Mouse (Mus musculus) urinary bladder, postnatal 4 days (tissue): Measurements from ENCODE around the gene Oxt.
"Not testable (repeated sequence)": the region's sequence is repeated elsewhere in the genome, so short reads cannot be mapped to it uniquely, and the experiment has no call there.

Experiments
- DNase-seq, 2 experiments: peaks; one replicate each; pipeline ENCODE4 v3.0.0; 2021 to 2022; ENCODE audit warnings: low spot score in 2 of 2

The Oxt gene

GRCm38 (mm10) chr2:130575873-130576272, at the start of gene Oxt:
Oxt (plus strand) TSS chr2:130576173.
- DNase-seq = no peak

DNA sequence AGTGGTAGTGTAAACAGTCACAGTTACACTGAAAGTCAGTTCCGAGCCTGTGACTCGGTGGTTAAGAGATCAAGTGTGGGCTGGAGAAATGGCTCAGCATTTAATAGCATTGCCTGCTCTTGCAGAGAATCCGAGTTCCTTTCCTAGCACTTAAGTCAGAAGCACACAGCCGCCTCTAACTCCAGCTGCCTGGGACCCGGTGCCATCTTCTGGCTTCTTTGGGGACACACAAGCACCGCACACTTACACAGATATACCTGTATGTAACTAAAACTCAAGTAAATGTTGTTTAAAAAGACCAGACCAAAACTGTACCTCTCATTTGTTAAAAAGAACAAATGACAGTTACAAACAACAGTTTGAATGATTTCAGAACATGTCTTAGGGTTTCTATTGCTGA, 47.5 kb upstream of the Oxt start:
- no peak for DNase-seq

- DNase-seq = no peak
Observed at GRCm38 (mm10) chr2:130529290-130529689, 46.7 kb upstream of the Oxt start.

DNA sequence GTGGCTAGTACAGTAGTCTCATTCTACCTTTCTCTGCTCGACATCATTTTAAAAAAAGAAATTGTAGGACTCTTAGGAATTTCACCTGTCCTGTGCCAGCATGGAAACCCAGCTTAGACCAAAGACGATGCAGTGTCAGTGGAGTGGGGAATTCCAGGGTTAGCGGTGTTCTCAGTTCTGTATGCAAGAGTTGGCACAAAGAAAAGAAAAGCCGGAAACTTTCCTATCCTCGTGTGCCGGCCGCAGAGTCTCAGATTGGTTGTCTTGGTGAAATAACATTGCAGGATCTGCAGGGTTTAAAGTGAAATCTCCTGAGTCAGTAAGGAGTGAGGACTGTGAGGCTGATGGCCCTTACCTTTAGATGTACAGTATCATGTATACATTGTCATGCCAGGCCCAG, 46.0 kb upstream of the Oxt start:
- DNase-seq = no peak

- DNase-seq = no peak
Observed at GRCm38 (mm10) chr2:130532201-130532600, 43.8 kb upstream of the Oxt start.

DNA sequence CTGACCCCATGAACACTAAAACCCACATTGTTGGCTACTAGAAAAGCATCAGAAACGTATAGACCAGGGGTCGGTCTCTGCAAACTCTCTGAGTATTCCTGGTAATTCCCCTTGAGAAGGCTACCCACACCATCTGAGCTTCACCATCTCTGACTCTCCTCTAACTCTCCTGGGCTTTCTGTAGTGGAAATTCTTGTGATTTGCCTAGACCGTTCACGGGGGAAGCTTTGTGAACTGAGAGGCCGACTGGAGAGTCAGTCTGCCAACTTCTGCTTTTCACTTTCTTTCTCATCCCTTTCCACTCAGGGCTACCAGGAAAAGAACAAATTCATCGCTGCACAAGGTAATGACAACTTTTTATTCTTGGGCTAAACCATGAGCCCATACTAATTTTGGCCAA, 41.0 kb upstream of the Oxt start:
- DNase-seq = no peak

DNA sequence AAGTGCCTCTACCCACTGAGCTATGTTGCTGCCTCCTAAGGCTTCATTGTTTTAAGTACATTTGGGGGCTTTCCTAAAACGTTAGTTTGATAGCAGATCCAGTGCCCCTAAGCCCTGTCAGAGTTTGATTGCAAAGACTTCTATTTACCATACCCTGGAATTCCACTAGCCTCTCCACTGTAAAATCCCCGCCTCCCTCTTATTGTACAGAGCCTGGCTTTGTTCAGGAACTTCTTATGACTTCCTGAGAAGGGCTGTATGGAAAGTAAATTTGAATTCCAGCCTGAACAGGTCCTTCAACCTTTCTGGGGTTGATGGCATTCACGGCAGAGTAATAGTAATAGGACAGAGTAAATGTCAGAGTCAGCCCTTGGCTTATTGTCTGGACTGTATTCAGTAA, 39.1 kb upstream of the Oxt start:
- DNase-seq = no peak

DNA sequence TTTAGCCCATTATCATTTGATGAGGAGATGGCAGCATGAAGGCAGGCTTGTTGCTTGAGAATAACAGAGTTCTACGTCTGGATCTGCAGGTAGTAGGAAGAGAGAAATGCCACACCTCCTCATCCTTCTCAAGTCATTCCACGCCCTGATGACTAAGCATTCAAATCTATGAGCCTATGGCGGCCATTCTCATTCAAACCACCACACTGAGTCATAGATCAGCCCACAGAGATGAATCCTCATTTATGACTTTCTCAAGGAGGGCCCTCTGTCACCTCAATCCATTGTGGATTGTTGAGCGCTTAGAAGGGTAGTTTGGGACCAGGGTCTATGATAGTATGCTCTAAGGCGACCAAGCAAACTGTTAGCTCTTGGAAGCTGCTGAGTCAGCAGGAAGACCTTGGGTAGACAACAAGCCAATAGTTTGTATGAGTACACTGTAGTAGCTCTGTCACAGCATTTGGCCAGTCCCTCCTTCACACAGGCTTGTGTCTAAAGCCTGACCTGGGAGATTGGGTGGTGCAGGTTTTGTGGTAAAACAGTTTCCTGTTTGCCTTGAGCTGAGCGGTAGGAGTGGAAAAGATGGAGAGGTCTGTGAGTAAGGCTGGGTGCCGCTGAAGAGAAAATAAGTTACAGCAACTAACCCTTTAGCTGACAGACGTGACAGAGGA, 37.0 kb upstream of the Oxt start:
- DNase-seq = no peak

GRCm38 (mm10) chr2:130540266-130540665, 35.7 kb upstream of the Oxt start:
- DNase-seq = no peak

- DNase-seq = no peak
Observed at GRCm38 (mm10) chr2:130546957-130547356, 29.0 kb upstream of the Oxt start.

GRCm38 (mm10) chr2:130554841-130555240, 21.1 kb upstream of the Oxt start:
- no peak for DNase-seq

GRCm38 (mm10) chr2:130556292-130556691, 19.7 kb upstream of the Oxt start:
- DNase-seq = no peak

GRCm38 (mm10) chr2:130557462-130557861, 18.5 kb upstream of the Oxt start:
- no peak for DNase-seq

DNA sequence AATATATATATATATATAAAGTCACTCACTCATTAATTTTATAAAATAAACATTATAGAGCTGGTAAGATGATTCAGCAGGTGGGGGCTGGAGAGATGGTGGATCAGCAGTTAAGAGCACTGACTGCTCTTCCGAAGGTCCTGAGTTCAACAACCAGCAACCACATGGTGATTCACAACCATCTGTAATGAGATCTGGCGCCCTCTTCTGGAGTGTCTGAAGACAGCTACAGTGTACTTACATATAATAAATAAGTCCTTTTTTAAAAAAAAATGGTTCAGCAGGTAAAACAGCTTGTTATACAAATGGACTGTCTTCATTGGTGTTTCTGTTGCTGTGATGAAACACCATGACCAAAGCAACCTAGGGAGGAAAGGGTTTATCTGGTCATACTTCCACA, 18.0 kb upstream of the Oxt start:
- no peak for DNase-seq

- peak; percentile 91 for DNase-seq
Observed at GRCm38 (mm10) chr2:130563212-130564055, 12.5 kb upstream of the Oxt start, which contains the start of gene Mrps26. Mrps26 (plus strand) TSS chr2:130563742.

- DNase-seq = no peak
Observed at GRCm38 (mm10) chr2:130564063-130564462, 11.9 kb upstream of the Oxt start.

GRCm38 (mm10) chr2:130564983-130565382, 11.0 kb upstream of the Oxt start:
- DNase-seq = no peak

- no peak for DNase-seq
Observed at GRCm38 (mm10) chr2:130568921-130569320, 7.1 kb upstream of the Oxt start.

- no peak for DNase-seq
Observed at GRCm38 (mm10) chr2:130569926-130570325, 6.0 kb upstream of the Oxt start.

DNA sequence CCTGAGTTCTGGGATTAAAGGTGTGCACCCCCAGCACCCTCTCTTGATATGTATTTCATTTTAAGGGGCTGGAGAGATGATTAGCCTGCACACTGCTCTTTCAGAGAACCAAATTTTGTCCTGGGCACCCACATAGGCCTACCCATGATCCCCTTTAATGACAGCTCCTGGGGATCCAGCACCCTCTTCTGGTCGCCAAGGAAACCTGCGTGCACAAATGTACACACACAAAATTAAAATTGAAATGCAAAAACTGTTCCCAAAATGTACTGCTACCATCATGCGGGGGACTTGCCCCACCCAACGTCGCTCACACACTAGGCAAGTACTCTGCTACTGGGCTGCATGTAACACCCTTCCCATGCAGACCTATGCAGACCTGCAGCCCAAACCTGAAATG, 1.0 kb upstream of the Oxt start:
- DNase-seq = no peak

- not testable (repeated sequence) for DNase-seq
Observed at GRCm38 (mm10) chr2:130576564-130576963, 591 bp downstream of the Oxt start.

DNA sequence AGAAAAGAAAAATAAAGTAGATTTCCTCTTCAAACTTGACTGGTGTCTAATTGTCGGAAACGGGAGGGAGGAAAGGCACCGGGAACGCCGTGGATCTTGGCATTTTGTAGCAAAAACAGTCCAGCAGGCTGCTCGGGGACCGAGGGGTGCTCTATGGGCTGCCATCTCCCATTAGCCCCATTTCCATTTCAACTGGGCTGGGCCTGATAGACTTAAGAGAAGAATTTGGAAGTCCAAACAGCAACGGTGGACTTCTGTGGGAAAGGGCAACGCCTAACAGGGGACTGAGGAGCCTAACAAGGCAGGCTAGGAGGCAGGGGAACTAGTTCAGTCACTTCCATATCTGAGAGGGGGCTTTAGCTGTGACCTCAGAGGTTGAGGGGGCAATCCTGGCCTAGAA, 1.0 kb downstream of the Oxt start:
- DNase-seq = no peak

GRCm38 (mm10) chr2:130577632-130578031, 1.7 kb downstream of the Oxt start:
- DNase-seq = no peak
